Mouse (Mus musculus): ENCODE results near the gene Lrrc66. TPM values are rescaled to one million over a fixed set of nuclear protein-coding genes. Genes with fewer than 3 reads are reported as not detected.

Gene Lrrc66
- polyA plus RNA-seq, 1 experiment from 2014 or later, result 14.6 TPM

DNA sequence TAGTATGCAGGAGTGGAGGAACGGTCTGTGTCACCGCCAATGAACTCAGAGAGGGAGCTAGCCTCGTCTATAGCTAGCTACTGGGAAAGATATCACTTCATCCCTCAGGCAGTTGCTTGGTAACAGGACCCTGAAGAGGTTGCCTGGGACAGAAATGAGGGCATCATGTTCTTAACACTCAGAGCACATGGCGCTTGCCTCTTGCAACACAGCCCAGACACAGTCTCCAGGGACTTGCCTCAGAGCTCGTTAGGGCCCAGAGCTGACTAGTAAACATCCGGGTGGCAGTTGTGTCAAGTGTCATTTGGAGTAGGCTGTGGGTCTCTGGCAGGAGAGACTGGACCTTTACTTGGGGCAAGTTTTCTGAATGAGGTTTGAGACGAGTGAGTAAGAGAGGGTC lies 58.5 kb downstream of the Lrrc66 start:
- H3K4me3 ChIP-seq (ENCODE audit: low read depth, low read length), result no peak overlapping the region
- H3K27ac ChIP-seq (ENCODE audit: low read depth, low read length), result no peak overlapping the region
- no peaks in the 10 kb centered on the region for H3K36me3 ChIP-seq (ENCODE audit: control insufficient read depth, insufficient read depth)
- 79% methylated on average over 7 of the region's 7 CpGs for WGBS
- no peaks in the 10 kb centered on the region for H3K9me3 ChIP-seq (ENCODE audit: control insufficient read depth)
- 0 out of 2 replicates have a peak, but pooled peaks cover 4% of the 10 kb centered on the region for H3K4me1 ChIP-seq (replicated peaks; ENCODE audit: control insufficient read depth, insufficient read depth, low read length)
- ATAC-seq, result no peak
- TF ChIP-seq CTCF (IDR thresholded peaks at IDR 0.05; ENCODE audit: low read depth), result no peak
- no peak overlapping the region for H3K4me2 ChIP-seq (replicated peaks; ENCODE audit: low read depth)
- H3K9ac ChIP-seq (ENCODE audit: low read depth, low read length), result no peak overlapping the region
- H3K27me3 ChIP-seq (replicated peaks; ENCODE audit: control insufficient read depth, insufficient read depth, low read length), result no peaks in the 10 kb centered on the region

DNA sequence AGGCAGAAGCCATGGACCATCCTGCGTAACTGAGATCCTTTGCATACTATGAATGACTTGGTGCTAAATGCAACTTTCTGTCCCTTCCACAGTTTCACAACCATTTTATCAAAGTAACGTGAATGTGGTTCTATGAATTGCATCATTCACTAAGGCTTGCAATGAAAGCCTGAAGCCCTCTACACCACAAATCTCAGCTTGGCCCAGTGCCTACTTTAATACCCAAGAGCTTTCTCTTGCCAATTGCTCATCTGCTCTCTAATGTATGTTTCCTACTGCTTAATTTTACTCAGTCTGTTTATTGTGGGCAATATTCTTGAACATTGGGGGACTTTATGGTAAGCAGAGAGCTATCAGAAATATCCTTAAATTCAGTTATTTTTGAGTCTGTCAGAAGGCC lies 59.5 kb downstream of the Lrrc66 start:
- H3K27ac ChIP-seq (ENCODE audit: low read depth, low read length), result no peak overlapping the region
- H3K36me3 ChIP-seq (ENCODE audit: control insufficient read depth, insufficient read depth), result no peaks in the 10 kb centered on the region
- no peak overlapping the region for H3K4me2 ChIP-seq (replicated peaks; ENCODE audit: low read depth)
- H3K4me3 ChIP-seq (ENCODE audit: low read depth, low read length), result no peak overlapping the region
- TF ChIP-seq CTCF (IDR thresholded peaks at IDR 0.05; ENCODE audit: low read depth), result no peak
- no peak overlapping the region for H3K9ac ChIP-seq (ENCODE audit: low read depth, low read length)
- no peak for ATAC-seq
- H3K27me3 ChIP-seq (replicated peaks; ENCODE audit: control insufficient read depth, insufficient read depth, low read length), result no peaks in the 10 kb centered on the region
- H3K9me3 ChIP-seq (ENCODE audit: control insufficient read depth), result no peaks in the 10 kb centered on the region
- H3K4me1 ChIP-seq (replicated peaks; ENCODE audit: control insufficient read depth, insufficient read depth, low read length), result 0 out of 2 replicates have a peak, but pooled peaks cover 4% of the 10 kb centered on the region
- WGBS, result 85% methylated on average over 2 of the region's 2 CpGs

DNA sequence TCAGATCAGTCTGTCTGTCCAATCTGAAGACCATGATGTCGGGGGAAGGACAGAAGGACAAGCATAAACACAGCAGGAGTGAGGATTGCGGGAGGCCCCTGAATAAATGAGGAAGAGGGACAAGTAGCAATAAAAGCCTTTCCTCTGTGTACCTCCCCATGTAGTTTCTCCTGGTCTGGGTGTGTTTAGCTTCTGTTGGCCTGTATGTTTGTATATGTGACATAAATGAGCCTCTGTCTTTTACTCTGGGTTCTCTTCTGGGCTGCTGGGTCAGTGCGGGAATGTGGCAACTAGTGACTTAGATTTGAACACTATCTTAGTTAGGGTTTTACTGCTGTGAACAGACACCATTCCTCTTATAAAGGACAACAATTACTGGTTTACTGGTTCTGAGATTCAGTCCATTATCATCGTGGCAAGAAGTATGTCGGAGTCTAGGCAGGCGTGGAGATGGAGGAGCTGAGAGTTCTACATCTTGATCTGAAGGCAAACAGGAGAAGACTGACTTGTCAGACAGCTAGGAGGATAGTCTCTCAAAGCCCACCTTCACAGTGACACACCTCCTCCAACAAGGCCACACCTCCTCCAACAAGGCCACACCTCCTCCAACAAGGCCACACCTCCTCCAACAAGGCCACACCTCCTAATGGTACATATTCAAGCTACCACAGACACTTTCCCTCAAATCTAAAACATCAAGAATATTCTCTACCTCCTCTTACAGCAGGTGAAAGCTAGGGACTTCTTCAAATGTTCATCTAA lies 60.8 kb downstream of the Lrrc66 start:
- Histone ChIP-seq H3K27ac (ENCODE audit: low read depth, low read length) (no peak overlapping the region), H3K4me1 (replicated peaks; ENCODE audit: control insufficient read depth, insufficient read depth, low read length) (0 out of 2 replicates have a peak, but pooled peaks cover 4% of the 10 kb centered on the region)
- peak; percentile 59; the same call in 1 of the 2 replicates for ATAC-seq

DNA sequence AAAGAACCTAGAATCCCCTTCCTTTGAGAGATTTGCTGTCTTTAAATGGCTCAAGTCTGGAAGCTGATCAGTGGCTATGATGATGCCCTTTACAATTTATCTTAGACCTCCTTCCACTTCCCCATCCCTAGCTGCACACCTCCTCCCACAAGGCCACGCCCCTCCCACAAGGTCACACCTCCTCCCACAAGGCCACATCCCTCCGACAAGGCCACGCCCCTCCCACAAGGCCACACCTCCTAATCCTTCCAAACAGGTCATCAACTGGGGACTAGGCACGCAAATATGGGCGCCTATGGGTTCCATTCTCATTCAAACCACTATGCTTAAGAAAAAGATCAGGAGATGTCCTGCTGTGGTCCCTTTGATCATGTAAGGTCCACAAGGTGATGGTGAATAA lies 63.1 kb downstream of the Lrrc66 start:
- no peak for TF ChIP-seq CTCF (IDR thresholded peaks at IDR 0.05; ENCODE audit: low read depth)
- 81% methylated on average over 5 of the region's 5 CpGs for WGBS
- ATAC-seq, result no peak
- Histone ChIP-seq H3K36me3 (ENCODE audit: control insufficient read depth, insufficient read depth) (no peaks in the 10 kb centered on the region), H3K27ac (ENCODE audit: low read depth, low read length) (no peak overlapping the region), H3K9ac (ENCODE audit: low read depth, low read length) (no peak overlapping the region), H3K9me3 (ENCODE audit: control insufficient read depth) (no peaks in the 10 kb centered on the region), H3K4me3 (ENCODE audit: low read depth, low read length) (no peak overlapping the region), H3K27me3 (replicated peaks; ENCODE audit: control insufficient read depth, insufficient read depth, low read length) (no peaks in the 10 kb centered on the region), H3K4me1 (replicated peaks; ENCODE audit: control insufficient read depth, insufficient read depth, low read length) (0 out of 2 replicates have a peak, but pooled peaks cover 4% of the 10 kb centered on the region), H3K4me2 (replicated peaks; ENCODE audit: low read depth) (no peak overlapping the region)

More for the DNA sequence above, 60.8 kb downstream of the Lrrc66 start:
- no peaks in the 10 kb centered on the region for H3K36me3 ChIP-seq (ENCODE audit: control insufficient read depth, insufficient read depth)
- H3K9me3 ChIP-seq (ENCODE audit: control insufficient read depth), result no peaks in the 10 kb centered on the region
- no peak overlapping the region for H3K4me2 ChIP-seq (replicated peaks; ENCODE audit: low read depth)
- H3K4me3 ChIP-seq (ENCODE audit: low read depth, low read length), result no peak overlapping the region
- TF ChIP-seq CTCF (IDR thresholded peaks at IDR 0.05; ENCODE audit: low read depth), result no peak
- H3K27me3 ChIP-seq (replicated peaks; ENCODE audit: control insufficient read depth, insufficient read depth, low read length), result no peaks in the 10 kb centered on the region
- 67% methylated on average over 6 of the region's 6 CpGs for WGBS
- no peak overlapping the region for H3K9ac ChIP-seq (ENCODE audit: low read depth, low read length)

DNA sequence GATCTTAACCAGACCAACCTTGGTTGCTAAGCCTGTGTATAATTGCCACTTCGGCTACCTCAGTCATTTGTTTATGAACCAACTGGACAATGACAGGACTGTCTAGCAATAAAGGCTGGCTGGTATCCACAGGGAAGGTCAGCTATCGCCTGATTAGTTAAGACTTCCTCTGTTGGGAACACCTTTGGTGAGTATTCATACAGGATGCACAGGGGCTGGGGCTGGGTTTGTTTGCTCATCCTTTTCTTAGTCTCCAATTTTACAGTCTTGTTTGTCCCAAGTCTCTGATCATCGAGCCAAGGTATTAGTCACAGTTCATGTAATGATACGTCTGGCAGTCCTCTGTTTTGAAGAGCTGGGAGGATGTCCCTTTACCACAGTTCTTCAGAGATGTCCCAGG lies 65.4 kb downstream of the Lrrc66 start:
- Histone ChIP-seq H3K9me3 (ENCODE audit: control insufficient read depth) (no peaks in the 10 kb centered on the region), H3K27ac (ENCODE audit: low read depth, low read length) (no peak overlapping the region; the same call in 1 of the 2 replicates)
- WGBS, result 48% methylated on average over 4 of the region's 4 CpGs

DNA sequence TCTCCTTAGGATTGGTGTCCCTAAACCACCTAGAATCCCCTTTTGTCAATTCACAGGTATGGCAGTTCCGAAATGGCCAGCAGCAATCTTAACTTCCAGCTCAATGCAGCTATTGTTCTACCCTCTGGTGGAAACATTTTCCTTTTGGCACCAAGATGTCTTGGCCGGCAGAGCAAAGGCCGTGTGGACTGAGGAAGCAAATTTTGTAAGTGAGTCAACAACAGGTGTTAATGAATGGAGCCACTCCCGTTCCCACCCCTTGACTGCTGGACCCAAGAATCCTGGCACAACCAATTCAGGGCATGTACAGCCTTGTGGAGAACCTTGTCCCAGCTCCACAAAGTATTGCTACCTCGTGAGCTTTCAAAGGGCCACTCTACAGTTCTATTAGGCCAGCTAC lies 66.2 kb downstream of the Lrrc66 start:
- peak; percentile 83 for ATAC-seq
- Histone ChIP-seq H3K27ac (ENCODE audit: low read depth, low read length) (no peak overlapping the region), H3K4me2 (replicated peaks; ENCODE audit: low read depth) (no peak overlapping the region), H3K4me3 (ENCODE audit: low read depth, low read length) (no peak overlapping the region), H3K36me3 (ENCODE audit: control insufficient read depth, insufficient read depth) (no peaks in the 10 kb centered on the region), H3K9me3 (ENCODE audit: control insufficient read depth) (no peaks in the 10 kb centered on the region), H3K27me3 (replicated peaks; ENCODE audit: control insufficient read depth, insufficient read depth, low read length) (no peaks in the 10 kb centered on the region), H3K9ac (ENCODE audit: low read depth, low read length) (no peak overlapping the region), H3K4me1 (replicated peaks; ENCODE audit: control insufficient read depth, insufficient read depth, low read length) (no peaks in the 10 kb centered on the region)
- no peak for TF ChIP-seq CTCF (IDR thresholded peaks at IDR 0.05; ENCODE audit: low read depth)
- 37% methylated on average over 5 of the region's 5 CpGs for WGBS

More for the DNA sequence above, 65.4 kb downstream of the Lrrc66 start:
- Histone ChIP-seq H3K36me3 (ENCODE audit: control insufficient read depth, insufficient read depth) (no peaks in the 10 kb centered on the region), H3K27me3 (replicated peaks; ENCODE audit: control insufficient read depth, insufficient read depth, low read length) (no peaks in the 10 kb centered on the region), H3K4me1 (replicated peaks; ENCODE audit: control insufficient read depth, insufficient read depth, low read length) (0 out of 2 replicates have a peak, but pooled peaks cover 4% of the 10 kb centered on the region), H3K4me2 (replicated peaks; ENCODE audit: low read depth) (no peak overlapping the region), H3K9ac (ENCODE audit: low read depth, low read length) (no peak overlapping the region), H3K4me3 (ENCODE audit: low read depth, low read length) (no peak overlapping the region)
- ATAC-seq, result no peak
- TF ChIP-seq CTCF (IDR thresholded peaks at IDR 0.05; ENCODE audit: low read depth), result no peak
